Mouse (Mus musculus) liver, embryonic 13.5 days (tissue): ENCODE data around the gene Spg11. TPM values are rescaled to one million over a fixed set of nuclear protein-coding genes. Genes with fewer than 3 reads are reported as not detected.
A peak's percentile ranks its signal among the peaks of the same experiment; 100 is the strongest.
"Not testable (repeated sequence)": the region's sequence is repeated elsewhere in the genome, so short reads cannot be mapped to it uniquely, and the experiment has no call there.

ENCODE experiments used
- ATAC-seq: fragments of 200-750 bp; cut with Nextera tagmentation; 2 replicates; pipeline ENCODE4 v1.8.0; 2017; ENCODE audit warnings: low read depth, mild to moderate bottlenecking, moderate number of reproducible peaks, moderate library complexity
- DNase-seq: peaks from one replicate; pipeline ENCODE4 v3.0.0; 2022
- H3K27ac ChIP-seq: fragments of 300-500 bp; sonication (generic); 2 replicates; pipeline ENCODE4 v1.5.1; 2015; ENCODE audit warnings: moderate library complexity, mild to moderate bottlenecking, inconsistent platforms
- H3K27me3 ChIP-seq: fragments of 300-500 bp; sonication (generic); 2 replicates; pipeline ENCODE4 v1.6.1; 2015; ENCODE audit warnings: mild to moderate bottlenecking, inconsistent platforms
- H3K36me3 ChIP-seq: fragments of 300-500 bp; sonication (generic); 2 replicates; pipeline ENCODE4 v1.6.1; 2015; ENCODE audit warnings: mild to moderate bottlenecking, inconsistent platforms
- H3K4me1 ChIP-seq: fragments of 300-500 bp; sonication (generic); replicated peaks from 2 replicates; pipeline ENCODE4 v1.6.1; 2015; ENCODE audit warnings: inconsistent platforms
- H3K4me2 ChIP-seq: fragments of 300-500 bp; sonication (generic); 2 replicates; pipeline ENCODE4 v1.6.1; 2015; ENCODE audit warnings: inconsistent platforms, mild to moderate bottlenecking, moderate library complexity
- H3K4me3 ChIP-seq: fragments of 300-500 bp; sonication (generic); replicated peaks from 2 replicates; pipeline ENCODE4 v1.5.1; 2015; ENCODE audit warnings: mild to moderate bottlenecking, inconsistent platforms
- H3K9ac ChIP-seq: fragments of 300-500 bp; sonication (generic); 2 replicates; pipeline ENCODE4 v1.6.1; 2015; ENCODE audit warnings: mild to moderate bottlenecking, inconsistent platforms
- H3K9me3 ChIP-seq: fragments of 300-500 bp; sonication (generic); replicated peaks from 2 replicates; pipeline ENCODE4 v1.6.1; 2016; ENCODE audit warnings: inconsistent platforms
- WGBS: fragments of 180-500 bp; shearing (Covaris S2); methylation state at CpG from one replicate; pipeline ENCODE4 v1.1.7; 2015; ENCODE audit not compliant: insufficient replicate concordance; 5-methylcytosine and 5-hydroxymethylcytosine counted together
- polyA plus RNA-seq: library from polyadenylated mRNA; unstranded; fragments of >200 nt; fragmentation: Nextera tagmentation; extraction: Ambion mirVana; gene quantifications from 2 replicates; pipeline ENCODE4 v1.2.1, GENCODE M21; 2015

Gene Spg11
- polyA plus RNA-seq, 1 experiment from 2014 or later, result 3.5 TPM

GRCm38 (mm10) chr2:122036064-122036463, 82.1 kb downstream of the Spg11 start:
- Histone ChIP-seq H3K4me2 (peak overlapping the region; percentile 42), H3K9me3 (no peaks in the 10 kb centered on the region), H3K36me3 (peaks cover 62% of the 10 kb centered on the region), H3K27ac (peak overlapping the region; percentile 75), H3K4me3 (peak overlapping the region; percentile 16; the same call in 1 of the 2 replicates), H3K27me3 (no peaks in the 10 kb centered on the region), H3K9ac (peak overlapping the region; percentile 17; the same call in 1 of the 2 replicates), H3K4me1 (peaks cover 58% of the 10 kb centered on the region)
- ATAC-seq (peak; percentile 83), DNase-seq (peak; percentile 24)
- 29% methylated on average over 3 of the region's 3 CpGs for WGBS

- H3K9me3 ChIP-seq, result no peaks in the 10 kb centered on the region
- no peaks in the 10 kb centered on the region for H3K27me3 ChIP-seq
- H3K4me1 ChIP-seq, result peaks cover 70% of the 10 kb centered on the region
- no peak overlapping the region for H3K9ac ChIP-seq
- DNase-seq (no peak), ATAC-seq (no peak)
- WGBS, result 63% methylated on average over 6 of the region's 6 CpGs
- 0 out of 2 replicates have a peak overlapping the region, but pooled peaks have one; percentile 3 for H3K4me2 ChIP-seq
- H3K4me3 ChIP-seq, result no peak overlapping the region
- peaks cover 43% of the 10 kb centered on the region for H3K36me3 ChIP-seq
- no peak overlapping the region for H3K27ac ChIP-seq
Measured at GRCm38 (mm10) chr2:122031970-122032369, 86.2 kb downstream of the Spg11 start.

GRCm38 (mm10) chr2:122028756-122029700, 89.2 kb downstream of the Spg11 start:
- peak overlapping the region; percentile 98 for H3K27ac ChIP-seq
- H3K27me3 ChIP-seq, result no peaks in the 10 kb centered on the region
- H3K4me1 ChIP-seq, result peaks cover 46% of the 10 kb centered on the region
- peak; percentile 39 for DNase-seq
- peak overlapping the region; percentile 96 for H3K9ac ChIP-seq
- peak; percentile 57 for ATAC-seq
- H3K9me3 ChIP-seq, result no peaks in the 10 kb centered on the region
- peak overlapping the region; percentile 92 for H3K4me3 ChIP-seq
- under 1% methylated on average over 70 of the region's 71 CpGs for WGBS
- peak overlapping the region; percentile 78 for H3K4me2 ChIP-seq
- H3K36me3 ChIP-seq, result peaks cover 28% of the 10 kb centered on the region

GRCm38 (mm10) chr2:122027862-122028755, 90.1 kb downstream of the Spg11 start, which contains the start of gene Eif3j1:
Gene Eif3j1, plus strand, starts transcription at chr2:122028546.
- Histone ChIP-seq H3K4me1 (peaks cover 39% of the 10 kb centered on the region), H3K9me3 (no peaks in the 10 kb centered on the region), H3K36me3 (peaks cover 21% of the 10 kb centered on the region), H3K9ac (peak within 1 kb of the TSS; percentile 96), H3K27ac (peak within 1 kb of the TSS; percentile 98), H3K27me3 (no peaks in the 10 kb centered on the region), H3K4me2 (peak within 1 kb of the TSS; percentile 78), H3K4me3 (peak within 1 kb of the TSS; percentile 92)
- DNase-seq (peak; percentile 72), ATAC-seq (peak; percentile 97)
- WGBS, result under 1% methylated on average over 48 of the region's 67 CpGs

GRCm38 (mm10) chr2:122027091-122027490, 91.1 kb downstream of the Spg11 start:
- Histone ChIP-seq H3K27ac (peak overlapping the region; percentile 95), H3K9ac (peak overlapping the region; percentile 85), H3K4me2 (peak overlapping the region; percentile 73), H3K36me3 (peaks cover 13% of the 10 kb centered on the region), H3K4me3 (peak overlapping the region; percentile 92), H3K4me1 (peaks cover 31% of the 10 kb centered on the region)
- not testable (repeated sequence) for H3K27me3 ChIP-seq, ATAC-seq, H3K9me3 ChIP-seq, DNase-seq
- WGBS, result 81% methylated on average over 10 of the region's 10 CpGs

GRCm38 (mm10) chr2:122022284-122022683, 95.9 kb downstream of the Spg11 start:
- Histone ChIP-seq H3K9ac (no peak overlapping the region), H3K4me1 (peaks cover 7% of the 10 kb centered on the region), H3K27ac (no peak overlapping the region), H3K4me3 (no peak overlapping the region), H3K27me3 (no peaks in the 10 kb centered on the region), H3K4me2 (no peak overlapping the region), H3K9me3 (no peaks in the 10 kb centered on the region), H3K36me3 (no peaks in the 10 kb centered on the region)
- 51% methylated on average over 2 of the region's 2 CpGs for WGBS
- ATAC-seq (no peak), DNase-seq (no peak)

GRCm38 (mm10) chr2:122018705-122019104, 99.5 kb downstream of the Spg11 start:
- H3K9me3 ChIP-seq, result no peaks in the 10 kb centered on the region
- peaks cover 6% of the 10 kb centered on the region for H3K36me3 ChIP-seq
- H3K9ac ChIP-seq, result no peak overlapping the region
- no peaks in the 10 kb centered on the region for H3K4me1 ChIP-seq
- no peak overlapping the region for H3K27ac ChIP-seq
- no peak for DNase-seq
- H3K4me2 ChIP-seq, result no peak overlapping the region
- no peak for ATAC-seq
- WGBS, result 77% methylated on average over 1 of the region's 1 CpGs
- no peak overlapping the region for H3K4me3 ChIP-seq
- H3K27me3 ChIP-seq, result no peaks in the 10 kb centered on the region

- WGBS, result 68% methylated on average over 7 of the region's 7 CpGs
- no peak overlapping the region for H3K4me2 ChIP-seq
- ATAC-seq (no peak), DNase-seq (no peak)
- no peaks in the 10 kb centered on the region for H3K9me3 ChIP-seq
- no peak overlapping the region for H3K27ac ChIP-seq
- H3K4me1 ChIP-seq, result no peaks in the 10 kb centered on the region
- no peaks in the 10 kb centered on the region for H3K27me3 ChIP-seq
- H3K9ac ChIP-seq, result no peak overlapping the region
- no peak overlapping the region for H3K4me3 ChIP-seq
- H3K36me3 ChIP-seq, result peaks cover 33% of the 10 kb centered on the region
Measured at GRCm38 (mm10) chr2:122011441-122011840, 106.7 kb downstream of the Spg11 start.

GRCm38 (mm10) chr2:122008832-122009231, 109.4 kb downstream of the Spg11 start:
- H3K4me3 ChIP-seq, result no peak overlapping the region
- WGBS, result 86% methylated on average over 3 of the region's 3 CpGs
- H3K27ac ChIP-seq, result no peak overlapping the region
- ATAC-seq (no peak), DNase-seq (no peak)
- H3K27me3 ChIP-seq, result no peaks in the 10 kb centered on the region
- H3K4me2 ChIP-seq, result no peak overlapping the region
- H3K4me1 ChIP-seq, result no peaks in the 10 kb centered on the region
- H3K9me3 ChIP-seq, result no peaks in the 10 kb centered on the region
- peaks cover 39% of the 10 kb centered on the region for H3K36me3 ChIP-seq
- no peak overlapping the region for H3K9ac ChIP-seq
